Mouse (Mus musculus) CD4-positive, CD25-positive, alpha-beta regulatory T cell, adult 4 months (primary cell): ENCODE data around the gene Fam124a. TPM values are rescaled to one million over a fixed set of nuclear protein-coding genes. Genes with fewer than 3 reads are reported as not detected.

ENCODE experiments used
- polyA plus RNA-seq, 2 experiments: library from polyadenylated mRNA; unstranded; fragments of 100-300 nt; shearing (Covaris generic); gene quantifications; one replicate each; pipeline ENCODE4 v1.2.1; 2017

Fam124a gene
- polyA plus RNA-seq, 2 experiments from 2014 or later = not detected

Other genes starting within 250 kb of the Fam124a start
- not detected for gene Gucy1b2, start 99.4 kb upstream of the Fam124a start, polyA plus RNA-seq
- not detected for gene Gm4131, start 11.2 kb downstream of the Fam124a start, polyA plus RNA-seq
- not detected for gene Serpine3, start 107.9 kb downstream of the Fam124a start, polyA plus RNA-seq
- gene Ints6, start 205.4 kb downstream of the Fam124a start, polyA plus RNA-seq = 10 to 100 TPM; 17.1 to 26.8 TPM